Comparison of ENCODE assay signal across 22 mouse cellular contexts in genomic region chr19:58044816-58045215, GRCm38 (mm10).
DNase-seq lines count a peak whose midpoint lies in the region; ATAC-seq lines count a peak whose summit lies in the region.
"Had no signal": no experiment of that assay in that cellular context is flagged by ENCODE, and none has a peak within 500 bp of the region (broad histone marks: within the 10 kb centered on the region; RNA-seq: fewer than 3 reads in every experiment).

No protein-coding gene starts in this region.

- H3K4me3 ChIP-seq in intestine, embryonic 14.5 days (ENCODE audit: low read depth, low read length): no peak overlapping the region
- no peak overlapping the region for H3K4me3 ChIP-seq in intestine, embryonic 16.5 days (ENCODE audit: low read length)
- H3K4me3 ChIP-seq: embryonic facial prominence, embryonic 10.5 days; embryonic facial prominence, embryonic 12.5 days; forebrain, embryonic 10.5 days; forebrain, embryonic 12.5 days had no signal

- no peak overlapping the region for H3K27ac ChIP-seq in intestine, embryonic 14.5 days (ENCODE audit: low read depth)
- H3K27ac ChIP-seq in intestine, embryonic 16.5 days (ENCODE audit: low read length): no peak overlapping the region
- H3K27ac ChIP-seq: embryonic facial prominence, embryonic 10.5 days; embryonic facial prominence, embryonic 12.5 days; forebrain, embryonic 10.5 days; forebrain, embryonic 12.5 days had no signal

- ATAC-seq in intestine, embryonic 14.5 days (replicated peaks; ENCODE audit: low FRiP score, low TSS enrichment, low read depth): no peak
- ATAC-seq in intestine, embryonic 16.5 days: no peak
- ATAC-seq in erythroid progenitor cell, adult 5-6 weeks (replicated peaks; ENCODE audit: low FRiP score, poor library complexity, severe bottlenecking): no peak
- ATAC-seq: activated CD4-positive, CD25-positive, alpha-beta regulatory T cell, adult 4 months; forebrain, embryonic 14.5 days; forebrain, embryonic 16.5 days; Patski had no signal

- peaks cover 6% of the 10 kb centered on the region for H3K36me3 ChIP-seq in intestine, embryonic 14.5 days (ENCODE audit: control insufficient read depth, insufficient read depth, low read length)
- no peaks in the 10 kb centered on the region for H3K36me3 ChIP-seq in intestine, embryonic 16.5 days (ENCODE audit: control insufficient read depth, insufficient read depth, low read length)
- H3K36me3 ChIP-seq: embryonic facial prominence, embryonic 10.5 days; embryonic facial prominence, embryonic 12.5 days; forebrain, embryonic 10.5 days; forebrain, embryonic 12.5 days had no signal

- H3K27me3 ChIP-seq in intestine, embryonic 14.5 days (replicated peaks; ENCODE audit: control insufficient read depth, insufficient read depth, low read length): no peaks in the 10 kb centered on the region
- no peaks in the 10 kb centered on the region for H3K27me3 ChIP-seq in intestine, embryonic 16.5 days (replicated peaks; ENCODE audit: control insufficient read depth, insufficient read depth, low read length)
- H3K27me3 ChIP-seq: embryonic facial prominence, embryonic 12.5 days; Patski had no signal

- WGBS in intestine, embryonic 14.5 days: 89% methylated on average over 5 of the region's 5 CpGs
- 91% methylated on average over 5 of the region's 5 CpGs for WGBS in intestine, embryonic 16.5 days

- H3K9ac ChIP-seq in intestine, embryonic 14.5 days (ENCODE audit: low read length): no peak overlapping the region
- H3K9ac ChIP-seq in intestine, embryonic 16.5 days (ENCODE audit: low read depth, low read length): no peak overlapping the region
- H3K9ac ChIP-seq: embryonic facial prominence, embryonic 12.5 days; forebrain, embryonic 12.5 days had no signal

- no peaks in the 10 kb centered on the region for H3K4me1 ChIP-seq in intestine, embryonic 14.5 days (replicated peaks; ENCODE audit: control insufficient read depth, insufficient read depth, low read length)
- H3K4me1 ChIP-seq in intestine, embryonic 16.5 days (ENCODE audit: control insufficient read depth, insufficient read depth, low read length): no peaks in the 10 kb centered on the region

- no peak overlapping the region for H3K4me2 ChIP-seq in intestine, embryonic 14.5 days (ENCODE audit: low read length)
- H3K4me2 ChIP-seq in intestine, embryonic 16.5 days (ENCODE audit: low read depth, low read length): no peak overlapping the region
- H3K4me2 ChIP-seq: embryonic facial prominence, embryonic 12.5 days; forebrain, embryonic 12.5 days had no signal

- DNase-seq in intestine, embryonic 14.5 days (ENCODE audit: low spot score): peak; percentile 41
- peak; percentile 16 for DNase-seq in 3134 (ENCODE audit: extremely low read depth, insufficient read length, low spot score)
- peak; percentile 73 for DNase-seq in 3T3-L1 (ENCODE audit: low read depth, low spot score)
- DNase-seq in spleen, postnatal 10 days (ENCODE audit: low spot score in 2 of 2): no peak
- DNase-seq: adrenal gland, adult 8-10 months; adrenal gland, postnatal 14 days; adrenal gland, postnatal 36 days; cerebellum, adult 11-12 months; cerebellum, adult 2 months; cerebellum, adult 9-10 months; cerebellum, postnatal 10 days; cerebellum, postnatal 25 days had no signal

- H3K9me3 ChIP-seq in intestine, embryonic 14.5 days (ENCODE audit: control insufficient read depth, low read length): no peaks in the 10 kb centered on the region
- H3K9me3 ChIP-seq in intestine, embryonic 16.5 days (ENCODE audit: control insufficient read depth, low read length): no peaks in the 10 kb centered on the region
- H3K9me3 ChIP-seq: embryonic facial prominence, embryonic 10.5 days; embryonic facial prominence, embryonic 12.5 days; forebrain, embryonic 10.5 days; forebrain, embryonic 12.5 days had no signal

Comparison
In these comparisons a context has a peak if more than half of its experiments do, and no peak if none do; other contexts are left out.
1. DNase-seq: peak in intestine, embryonic 14.5 days (single experiment), 3134 (single experiment) and 3T3-L1 (single experiment); none in spleen, postnatal 10 days (0 of 2).